Mouse (Mus musculus): ENCODE measurements around the gene Cbr3. TPM values are rescaled to one million over a fixed set of nuclear protein-coding genes. Genes with fewer than 3 reads are reported as not detected.

Cbr3 gene
- polyA plus RNA-seq, 1 experiment from 2014 or later, result 0.59 TPM

GRCm38 (mm10) chr16:93729801-93730721 lies 47.0 kb downstream of the Cbr3 start:
- no peaks in the 10 kb centered on the region for H3K27me3 ChIP-seq (ENCODE audit: control insufficient read depth, insufficient read depth, low read length)
- H3K9me3 ChIP-seq (ENCODE audit: control insufficient read depth, low read length), result no peaks in the 10 kb centered on the region
- H3K4me1 ChIP-seq (replicated peaks; ENCODE audit: control insufficient read depth, insufficient read depth, low read length), result no peaks in the 10 kb centered on the region
- H3K4me2 ChIP-seq (ENCODE audit: low read depth, low read length, severe bottlenecking), result no peak overlapping the region
- DNase-seq (ENCODE audit: low spot score) (no peak), ATAC-seq (replicated peaks; ENCODE audit: low FRiP score) (no peak)
- H3K36me3 ChIP-seq (ENCODE audit: control insufficient read depth, insufficient read depth, low read length), result no peaks in the 10 kb centered on the region
- 87% methylated on average over 23 of the region's 23 CpGs for WGBS
- H3K9ac ChIP-seq (ENCODE audit: low read length), result no peak overlapping the region
- H3K27ac ChIP-seq (ENCODE audit: low read depth, low read length), result no peak overlapping the region
- H3K4me3 ChIP-seq (ENCODE audit: low read depth, low read length), result no peak overlapping the region

- WGBS, result 95% methylated on average over 8 of the region's 8 CpGs
- no peak for DNase-seq (ENCODE audit: low spot score)
- no peaks in the 10 kb centered on the region for H3K4me1 ChIP-seq (replicated peaks; ENCODE audit: control insufficient read depth, insufficient read depth, low read length)
- no peaks in the 10 kb centered on the region for H3K27me3 ChIP-seq (ENCODE audit: control insufficient read depth, insufficient read depth, low read length)
- H3K27ac ChIP-seq (ENCODE audit: low read depth, low read length), result no peak overlapping the region
- ATAC-seq (replicated peaks; ENCODE audit: low FRiP score), result no peak
- H3K36me3 ChIP-seq (ENCODE audit: control insufficient read depth, insufficient read depth, low read length), result no peaks in the 10 kb centered on the region
- no peak overlapping the region for H3K9ac ChIP-seq (ENCODE audit: low read length)
- no peaks in the 10 kb centered on the region for H3K9me3 ChIP-seq (ENCODE audit: control insufficient read depth, low read length)
- no peak overlapping the region for H3K4me2 ChIP-seq (ENCODE audit: low read depth, low read length, severe bottlenecking)
- H3K4me3 ChIP-seq (ENCODE audit: low read depth, low read length), result no peak overlapping the region
Measured at GRCm38 (mm10) chr16:93731310-93731709, 48.3 kb downstream of the Cbr3 start.

- Histone ChIP-seq H3K4me2 (ENCODE audit: low read depth, low read length, severe bottlenecking) (no peak overlapping the region), H3K9me3 (ENCODE audit: control insufficient read depth, low read length) (no peaks in the 10 kb centered on the region), H3K4me3 (ENCODE audit: low read depth, low read length) (no peak overlapping the region), H3K36me3 (ENCODE audit: control insufficient read depth, insufficient read depth, low read length) (no peaks in the 10 kb centered on the region), H3K9ac (ENCODE audit: low read length) (no peak overlapping the region), H3K27ac (ENCODE audit: low read depth, low read length) (no peak overlapping the region), H3K27me3 (ENCODE audit: control insufficient read depth, insufficient read depth, low read length) (no peaks in the 10 kb centered on the region), H3K4me1 (replicated peaks; ENCODE audit: control insufficient read depth, insufficient read depth, low read length) (no peaks in the 10 kb centered on the region)
- 90% methylated on average over 18 of the region's 18 CpGs for WGBS
- DNase-seq (ENCODE audit: low spot score), result no peak
- no peak for ATAC-seq (replicated peaks; ENCODE audit: low FRiP score)
Measured at GRCm38 (mm10) chr16:93732875-93733569, 50.0 kb downstream of the Cbr3 start.

- Histone ChIP-seq H3K27ac (ENCODE audit: low read depth, low read length) (no peak overlapping the region), H3K36me3 (ENCODE audit: control insufficient read depth, insufficient read depth, low read length) (no peaks in the 10 kb centered on the region), H3K27me3 (ENCODE audit: control insufficient read depth, insufficient read depth, low read length) (no peaks in the 10 kb centered on the region), H3K4me3 (ENCODE audit: low read depth, low read length) (no peak overlapping the region), H3K4me1 (replicated peaks; ENCODE audit: control insufficient read depth, insufficient read depth, low read length) (no peaks in the 10 kb centered on the region), H3K9ac (ENCODE audit: low read length) (no peak overlapping the region), H3K4me2 (ENCODE audit: low read depth, low read length, severe bottlenecking) (no peak overlapping the region), H3K9me3 (ENCODE audit: control insufficient read depth, low read length) (no peaks in the 10 kb centered on the region)
- WGBS, result 91% methylated on average over 11 of the region's 11 CpGs
- DNase-seq (ENCODE audit: low spot score) (no peak), ATAC-seq (replicated peaks; ENCODE audit: low FRiP score) (no peak)
Measured at GRCm38 (mm10) chr16:93739251-93739650, 56.2 kb downstream of the Cbr3 start.

Other genes with a start within 250 kb of the Cbr3 start
- gene Setd4, start 79.2 kb upstream of the Cbr3 start, polyA plus RNA-seq (2014; fragmentation: Nextera tagmentation; extraction: Ambion mirVana), result 12.0 and 15.9 TPM in 2 replicates
- 90.6 and 92.5 TPM in 2 replicates for gene Cbr1, start 77.4 kb upstream of the Cbr3 start, polyA plus RNA-seq (2014; fragmentation: Nextera tagmentation; extraction: Ambion mirVana)
- not detected in 2 replicates for gene Gm5678, start 55.1 kb upstream of the Cbr3 start, polyA plus RNA-seq (2014; fragmentation: Nextera tagmentation; extraction: Ambion mirVana)
- gene Dop1b, start 28.7 kb downstream of the Cbr3 start, polyA plus RNA-seq (2014; fragmentation: Nextera tagmentation; extraction: Ambion mirVana), result 11.5 and 15.5 TPM in 2 replicates
- 33.7 and 36.0 TPM in 2 replicates for gene Morc3, start 148.9 kb downstream of the Cbr3 start, polyA plus RNA-seq (2014; fragmentation: Nextera tagmentation; extraction: Ambion mirVana)
- 119 and 120 TPM in 2 replicates for gene Chaf1b, start 200.7 kb downstream of the Cbr3 start, polyA plus RNA-seq (2014; fragmentation: Nextera tagmentation; extraction: Ambion mirVana)

Measured in forebrain, embryonic 11.5 days (tissue).